Mouse (Mus musculus): Measurements from ENCODE around the gene Gls. TPM values are rescaled to one million over a fixed set of nuclear protein-coding genes. Genes with fewer than 3 reads are reported as not detected.

The Gls gene
- polyA plus RNA-seq, 1 experiment from 2014 or later = 21.0 TPM

GRCm38 (mm10) chr1:52166652-52167220 lies 66.3 kb downstream of the Gls start:
- Histone ChIP-seq H3K9me3 (ENCODE audit: control insufficient read depth, low read length) (no peaks in the 10 kb centered on the region), H3K36me3 (ENCODE audit: control insufficient read depth, insufficient read depth, low read length) (0 out of 2 replicates have a peak, but pooled peaks cover 3% of the 10 kb centered on the region), H3K4me1 (ENCODE audit: control insufficient read depth, insufficient read depth, low read length) (peaks cover 4% of the 10 kb centered on the region), H3K27ac (ENCODE audit: low read length) (no peak overlapping the region), H3K9ac (ENCODE audit: low read depth, low read length) (no peak overlapping the region), H3K4me2 (ENCODE audit: low read depth, low read length) (no peak overlapping the region), H3K4me3 (ENCODE audit: low read length) (no peak overlapping the region), H3K27me3 (replicated peaks; ENCODE audit: control insufficient read depth, insufficient read depth, low read length) (no peaks in the 10 kb centered on the region)
- ATAC-seq = no peak
- 66% methylated on average over 14 of the region's 14 CpGs for WGBS

GRCm38 (mm10) chr1:52163707-52164457 lies 69.2 kb downstream of the Gls start:
- Histone ChIP-seq H3K9ac (ENCODE audit: low read depth, low read length) (no peak overlapping the region), H3K4me3 (ENCODE audit: low read length) (no peak overlapping the region), H3K27ac (ENCODE audit: low read length) (no peak overlapping the region), H3K27me3 (replicated peaks; ENCODE audit: control insufficient read depth, insufficient read depth, low read length) (no peaks in the 10 kb centered on the region), H3K36me3 (ENCODE audit: control insufficient read depth, insufficient read depth, low read length) (0 out of 2 replicates have a peak, but pooled peaks cover 3% of the 10 kb centered on the region), H3K4me1 (ENCODE audit: control insufficient read depth, insufficient read depth, low read length) (no peaks in the 10 kb centered on the region), H3K9me3 (ENCODE audit: control insufficient read depth, low read length) (no peaks in the 10 kb centered on the region), H3K4me2 (ENCODE audit: low read depth, low read length) (no peak overlapping the region)
- WGBS = 82% methylated on average over 5 of the region's 5 CpGs
- no peak for ATAC-seq

DNA sequence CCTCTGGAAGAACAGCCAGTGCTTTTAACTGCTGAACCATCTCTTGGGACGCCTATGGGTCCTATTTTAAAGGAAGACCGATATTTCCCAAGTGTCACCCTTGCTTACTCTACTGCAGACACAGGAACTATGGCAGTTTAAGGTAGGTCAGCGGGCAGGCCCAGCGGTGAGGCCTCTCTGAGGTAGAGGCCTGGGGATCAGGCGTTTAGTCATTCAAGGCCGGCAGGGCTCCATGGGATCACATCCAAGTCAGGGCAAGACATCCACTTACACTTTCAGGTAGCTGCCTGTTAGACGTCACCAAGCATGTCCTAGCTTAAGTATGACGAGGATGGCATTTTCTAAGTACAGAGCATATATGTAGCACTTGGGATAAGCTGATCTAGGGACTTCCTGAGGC lies 71.9 kb downstream of the Gls start:
- 92% methylated on average over 8 of the region's 8 CpGs for WGBS
- Histone ChIP-seq H3K27ac (ENCODE audit: low read length) (no peak overlapping the region), H3K9ac (ENCODE audit: low read depth, low read length) (no peak overlapping the region), H3K4me1 (ENCODE audit: control insufficient read depth, insufficient read depth, low read length) (0 out of 2 replicates have a peak, but pooled peaks cover 5% of the 10 kb centered on the region), H3K4me2 (ENCODE audit: low read depth, low read length) (no peak overlapping the region), H3K9me3 (ENCODE audit: control insufficient read depth, low read length) (no peaks in the 10 kb centered on the region), H3K36me3 (ENCODE audit: control insufficient read depth, insufficient read depth, low read length) (0 out of 2 replicates have a peak, but pooled peaks cover 3% of the 10 kb centered on the region), H3K27me3 (replicated peaks; ENCODE audit: control insufficient read depth, insufficient read depth, low read length) (no peaks in the 10 kb centered on the region), H3K4me3 (ENCODE audit: low read length) (no peak overlapping the region)
- ATAC-seq = no peak

DNA sequence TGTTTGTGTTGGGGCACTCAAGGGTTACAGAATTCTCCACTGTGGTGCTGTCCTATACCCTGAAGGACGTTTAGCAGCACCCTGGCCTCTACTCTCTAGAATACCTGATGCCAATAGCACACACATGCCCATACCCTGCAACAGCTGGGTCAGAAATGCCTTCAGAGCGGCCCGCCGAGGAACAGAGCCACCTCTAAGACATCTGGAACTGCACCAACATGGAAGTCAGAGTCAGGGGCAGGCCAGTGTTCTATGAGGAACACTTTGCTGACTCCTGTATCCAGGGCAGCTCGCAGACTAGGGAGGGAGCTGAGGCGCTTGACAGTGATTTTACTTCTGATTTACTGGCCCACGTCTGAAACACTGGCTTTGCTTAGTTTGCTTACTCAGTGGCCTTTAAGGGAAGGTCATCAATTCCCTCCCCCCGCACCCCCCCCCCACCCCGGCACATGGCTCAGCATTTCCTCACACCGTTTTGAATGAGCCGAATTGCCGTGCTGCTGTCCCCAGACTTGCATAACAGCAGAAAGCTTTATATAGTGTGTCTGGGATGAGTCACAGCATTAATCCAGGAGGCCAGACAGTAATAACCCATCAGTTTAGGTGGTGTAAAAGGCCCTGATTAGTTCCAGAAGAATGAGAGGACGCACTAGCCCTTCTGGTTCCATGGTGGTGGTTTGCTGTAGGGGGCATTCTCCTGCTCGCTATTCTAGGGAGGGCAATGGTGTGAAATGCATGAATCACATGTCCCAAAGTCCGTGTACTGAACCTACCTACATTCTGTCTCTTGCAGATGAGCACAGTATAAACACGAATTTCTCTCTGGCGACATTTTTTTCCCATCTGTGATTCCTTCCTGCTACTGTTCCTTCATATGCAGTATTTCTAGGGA lies 74.3 kb downstream of the Gls start:
- Histone ChIP-seq H3K36me3 (ENCODE audit: control insufficient read depth, insufficient read depth, low read length) (no peaks in the 10 kb centered on the region), H3K27me3 (replicated peaks; ENCODE audit: control insufficient read depth, insufficient read depth, low read length) (no peaks in the 10 kb centered on the region), H3K9me3 (ENCODE audit: control insufficient read depth, low read length) (no peaks in the 10 kb centered on the region), H3K4me2 (ENCODE audit: low read depth, low read length) (no peak overlapping the region), H3K9ac (ENCODE audit: low read depth, low read length) (no peak overlapping the region), H3K27ac (ENCODE audit: low read length) (no peak overlapping the region), H3K4me3 (ENCODE audit: low read length) (no peak overlapping the region), H3K4me1 (ENCODE audit: control insufficient read depth, insufficient read depth, low read length) (0 out of 2 replicates have a peak, but pooled peaks cover 5% of the 10 kb centered on the region)
- ATAC-seq = peak; percentile 60
- 57% methylated on average over 17 of the region's 17 CpGs for WGBS

GRCm38 (mm10) chr1:52158040-52158439 lies 75.0 kb downstream of the Gls start:
- peak; percentile 53 for ATAC-seq
- Histone ChIP-seq H3K9me3 (ENCODE audit: control insufficient read depth, low read length) (no peaks in the 10 kb centered on the region), H3K4me1 (ENCODE audit: control insufficient read depth, insufficient read depth, low read length) (0 out of 2 replicates have a peak, but pooled peaks cover 5% of the 10 kb centered on the region), H3K27ac (ENCODE audit: low read length) (no peak overlapping the region), H3K9ac (ENCODE audit: low read depth, low read length) (no peak overlapping the region), H3K36me3 (ENCODE audit: control insufficient read depth, insufficient read depth, low read length) (no peaks in the 10 kb centered on the region), H3K27me3 (replicated peaks; ENCODE audit: control insufficient read depth, insufficient read depth, low read length) (no peaks in the 10 kb centered on the region), H3K4me2 (ENCODE audit: low read depth, low read length) (no peak overlapping the region), H3K4me3 (ENCODE audit: low read length) (no peak overlapping the region)
- 91% methylated on average over 2 of the region's 2 CpGs for WGBS

DNA sequence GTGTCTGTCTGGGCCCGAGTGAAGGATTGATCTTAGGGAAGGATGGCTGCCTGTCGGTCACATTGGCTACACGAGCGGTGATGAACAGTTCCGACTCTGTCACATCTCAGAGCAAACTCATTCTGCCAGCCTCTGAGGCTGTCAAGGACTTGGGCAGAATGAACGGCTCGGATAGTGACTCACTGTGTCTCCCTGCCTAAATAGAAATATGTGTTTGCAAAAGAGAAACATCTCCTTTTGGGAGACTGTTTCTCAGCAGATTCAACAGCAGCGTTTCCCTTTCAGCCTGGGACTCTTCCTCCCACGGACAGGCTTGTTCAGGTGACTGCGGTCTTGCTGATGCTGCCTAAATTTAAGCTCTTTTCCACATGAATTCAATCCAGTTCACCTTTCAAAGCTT lies 76.7 kb downstream of the Gls start:
- Histone ChIP-seq H3K9ac (ENCODE audit: low read depth, low read length) (no peak overlapping the region), H3K4me2 (ENCODE audit: low read depth, low read length) (no peak overlapping the region), H3K27me3 (replicated peaks; ENCODE audit: control insufficient read depth, insufficient read depth, low read length) (no peaks in the 10 kb centered on the region), H3K9me3 (ENCODE audit: control insufficient read depth, low read length) (no peaks in the 10 kb centered on the region), H3K4me3 (ENCODE audit: low read length) (no peak overlapping the region), H3K4me1 (ENCODE audit: control insufficient read depth, insufficient read depth, low read length) (0 out of 2 replicates have a peak, but pooled peaks cover 5% of the 10 kb centered on the region), H3K36me3 (ENCODE audit: control insufficient read depth, insufficient read depth, low read length) (no peaks in the 10 kb centered on the region; the same call in 1 of the 2 replicates), H3K27ac (ENCODE audit: low read length) (no peak overlapping the region)
- no peak for ATAC-seq
- 83% methylated on average over 10 of the region's 10 CpGs for WGBS

DNA sequence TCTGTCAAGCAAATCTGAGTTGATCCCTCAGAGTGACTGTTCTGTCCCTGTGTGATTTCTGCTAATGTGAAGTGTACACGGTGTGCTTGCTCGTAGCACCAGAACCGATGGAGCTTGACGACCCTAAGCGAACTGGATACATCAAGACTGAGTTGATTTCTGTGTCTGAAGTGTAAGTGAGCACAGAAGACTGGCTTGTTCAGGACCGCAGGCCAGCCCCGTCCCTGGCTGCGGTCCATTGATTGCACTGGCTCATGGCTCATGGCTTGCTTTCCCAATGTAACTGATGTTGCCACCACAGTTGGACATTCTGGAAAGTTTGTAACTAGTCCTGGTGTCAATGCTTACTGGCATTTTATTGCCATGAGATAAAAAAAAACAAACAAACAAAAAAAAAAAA lies 78.1 kb downstream of the Gls start:
- no peak for ATAC-seq
- H3K4me2 ChIP-seq (ENCODE audit: low read depth, low read length) = no peak overlapping the region
- H3K36me3 ChIP-seq (ENCODE audit: control insufficient read depth, insufficient read depth, low read length) = no peaks in the 10 kb centered on the region; the same call in 1 of the 2 replicates
- no peaks in the 10 kb centered on the region for H3K9me3 ChIP-seq (ENCODE audit: control insufficient read depth, low read length)
- no peak overlapping the region for H3K27ac ChIP-seq (ENCODE audit: low read length)
- H3K4me3 ChIP-seq (ENCODE audit: low read length) = no peak overlapping the region
- 92% methylated on average over 8 of the region's 8 CpGs for WGBS
- no peak overlapping the region for H3K9ac ChIP-seq (ENCODE audit: low read depth, low read length)
- H3K27me3 ChIP-seq (replicated peaks; ENCODE audit: control insufficient read depth, insufficient read depth, low read length) = no peaks in the 10 kb centered on the region
- peaks cover 16% of the 10 kb centered on the region for H3K4me1 ChIP-seq (ENCODE audit: control insufficient read depth, insufficient read depth, low read length)

GRCm38 (mm10) chr1:52152936-52153335 lies 80.1 kb downstream of the Gls start:
- no peak overlapping the region for H3K4me2 ChIP-seq (ENCODE audit: low read depth, low read length)
- no peak overlapping the region for H3K27ac ChIP-seq (ENCODE audit: low read length)
- WGBS = 58% methylated on average over 3 of the region's 3 CpGs
- no peaks in the 10 kb centered on the region for H3K27me3 ChIP-seq (replicated peaks; ENCODE audit: control insufficient read depth, insufficient read depth, low read length)
- peaks cover 12% of the 10 kb centered on the region for H3K4me1 ChIP-seq (ENCODE audit: control insufficient read depth, insufficient read depth, low read length)
- H3K36me3 ChIP-seq (ENCODE audit: control insufficient read depth, insufficient read depth, low read length) = no peaks in the 10 kb centered on the region; the same call in 1 of the 2 replicates
- no peaks in the 10 kb centered on the region for H3K9me3 ChIP-seq (ENCODE audit: control insufficient read depth, low read length)
- no peak for ATAC-seq
- no peak overlapping the region for H3K4me3 ChIP-seq (ENCODE audit: low read length)
- H3K9ac ChIP-seq (ENCODE audit: low read depth, low read length) = no peak overlapping the region

GRCm38 (mm10) chr1:52152369-52152768 lies 80.7 kb downstream of the Gls start:
- no peaks in the 10 kb centered on the region for H3K9me3 ChIP-seq (ENCODE audit: control insufficient read depth, low read length)
- no peak overlapping the region for H3K4me2 ChIP-seq (ENCODE audit: low read depth, low read length)
- no peak overlapping the region for H3K9ac ChIP-seq (ENCODE audit: low read depth, low read length)
- no peaks in the 10 kb centered on the region; the same call in 1 of the 2 replicates for H3K36me3 ChIP-seq (ENCODE audit: control insufficient read depth, insufficient read depth, low read length)
- no peak overlapping the region for H3K27ac ChIP-seq (ENCODE audit: low read length)
- ATAC-seq = no peak
- H3K4me3 ChIP-seq (ENCODE audit: low read length) = no peak overlapping the region
- no peaks in the 10 kb centered on the region for H3K27me3 ChIP-seq (replicated peaks; ENCODE audit: control insufficient read depth, insufficient read depth, low read length)
- WGBS = 74% methylated on average over 13 of the region's 13 CpGs
- H3K4me1 ChIP-seq (ENCODE audit: control insufficient read depth, insufficient read depth, low read length) = peaks cover 12% of the 10 kb centered on the region
